Mouse (Mus musculus): ENCODE data around the gene Chl1.

Gene Chl1

GRCm38 (mm10) chr6:103746103-103746502 lies 235.7 kb downstream of the Chl1 start:
- CTCF ChIA-PET: interaction anchor here (0.6 to 1.3 kb wide), 23 partner anchors 9 to 1750 kb away, joined by 3 to 8 read pairs (median 4); no protein-coding TSS in a partner anchor

DNA sequence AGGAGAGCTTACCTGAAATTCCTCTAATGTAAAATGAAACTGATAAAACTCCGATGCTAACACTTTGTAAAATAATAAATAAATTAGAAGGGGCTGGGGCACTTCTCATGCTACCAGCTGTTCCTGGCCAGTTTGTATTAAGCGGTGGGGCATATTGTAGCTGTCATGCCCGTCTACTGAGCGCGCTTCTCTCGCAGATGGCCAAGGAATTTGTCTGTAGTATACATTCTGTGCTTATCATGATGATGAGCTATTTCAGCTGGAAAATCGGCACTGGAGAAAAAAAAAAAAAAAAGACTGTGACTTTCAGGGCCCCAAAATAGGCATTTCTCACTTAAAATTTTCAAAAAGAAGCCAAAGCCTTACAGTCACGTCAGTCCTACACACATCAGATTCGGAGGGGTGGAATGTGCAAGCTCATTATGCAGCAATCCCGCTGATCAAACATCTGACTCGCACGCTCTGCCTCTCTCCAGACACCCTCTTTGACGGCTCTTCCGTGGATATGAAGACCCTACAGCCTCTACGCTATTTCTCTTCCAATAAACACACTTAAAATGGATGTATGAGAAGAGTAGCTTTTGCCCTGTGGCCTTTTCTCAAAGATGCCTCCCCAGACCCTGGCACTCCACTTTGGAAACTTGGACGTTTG lies 238.9 kb downstream of the Chl1 start:
- CTCF ChIA-PET: interaction anchor here in 1 of 4 experiments (0.6 kb wide), 1 partner anchor 419 kb away, joined by 3 read pairs; no protein-coding TSS in a partner anchor
- POLR2A ChIA-PET: interaction anchor here in 2 of 4 experiments (0.6 to 0.7 kb wide), 2 partner anchors 15 to 344 kb away, joined by 3 to 4 read pairs; no protein-coding TSS in a partner anchor

More at GRCm38 (mm10) chr6:103746103-103746502, 235.7 kb downstream of the Chl1 start:
- POLR2A ChIA-PET: no interaction called here

DNA sequence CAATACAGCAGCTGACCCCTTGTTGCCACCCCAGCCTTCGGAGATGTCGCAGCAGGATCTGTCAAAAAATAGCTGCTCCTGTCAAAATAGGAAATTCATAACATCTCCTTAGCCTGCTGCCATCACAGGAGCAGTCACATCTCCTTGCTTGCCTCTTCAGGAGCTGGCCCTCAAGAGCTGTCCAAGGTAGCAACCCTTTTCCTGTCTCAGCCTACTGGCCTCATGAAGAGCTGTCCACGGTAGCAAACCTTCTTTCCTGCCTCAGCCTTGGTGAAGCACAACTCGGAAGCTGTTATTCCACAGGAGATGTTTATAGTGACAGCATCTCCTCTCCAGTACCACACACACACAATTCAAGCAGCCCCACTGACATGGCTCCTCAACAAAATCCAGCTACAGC lies 243.5 kb downstream of the Chl1 start:
- ChIA-PET POLR2A (no interaction called here), CTCF (interaction anchor here in 3 of 4 experiments (0.5 to 1.1 kb wide), 4 partner anchors 12 to 1058 kb away, joined by 3 to 6 read pairs (median 4); no protein-coding TSS in a partner anchor)

GRCm38 (mm10) chr6:103766830-103767229 lies 256.4 kb downstream of the Chl1 start:
- ChIA-PET POLR2A (no interaction called here), CTCF (no interaction called here)

GRCm38 (mm10) chr6:103781058-103781457 lies 270.7 kb downstream of the Chl1 start:
- POLR2A ChIA-PET: no interaction called here
- CTCF ChIA-PET: no interaction called here

DNA sequence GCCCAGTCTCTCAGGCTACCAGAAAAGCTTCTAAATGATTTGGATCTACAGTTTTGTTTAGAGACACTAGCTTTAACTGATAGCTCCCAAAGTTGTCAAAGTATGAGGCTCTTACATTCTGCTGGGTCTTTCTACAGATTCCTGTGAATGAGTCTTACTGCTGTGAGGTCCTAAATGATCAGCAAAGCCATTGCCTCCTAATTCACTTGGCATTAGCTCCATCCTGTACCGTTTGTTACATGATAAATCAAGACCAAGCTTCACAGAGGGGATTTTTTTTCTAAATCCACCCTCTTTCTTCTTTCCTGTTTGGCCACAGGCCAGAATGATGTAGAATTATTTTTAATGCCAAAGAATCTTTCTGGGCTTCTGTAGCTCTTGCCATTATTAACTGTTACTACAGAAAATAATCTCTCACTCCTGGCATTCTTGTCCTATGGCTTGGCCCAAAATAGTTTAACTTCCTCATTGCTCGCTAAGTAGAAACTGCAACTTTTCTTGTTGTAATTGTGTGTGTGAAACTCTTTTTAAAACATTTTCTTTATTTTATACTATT lies 280.8 kb downstream of the Chl1 start:
- POLR2A ChIA-PET: interaction anchor here in 1 of 4 experiments (1.1 kb wide), 1 partner anchor 26 kb away, joined by 4 read pairs; no protein-coding TSS in a partner anchor
- CTCF ChIA-PET: no interaction called here

DNA sequence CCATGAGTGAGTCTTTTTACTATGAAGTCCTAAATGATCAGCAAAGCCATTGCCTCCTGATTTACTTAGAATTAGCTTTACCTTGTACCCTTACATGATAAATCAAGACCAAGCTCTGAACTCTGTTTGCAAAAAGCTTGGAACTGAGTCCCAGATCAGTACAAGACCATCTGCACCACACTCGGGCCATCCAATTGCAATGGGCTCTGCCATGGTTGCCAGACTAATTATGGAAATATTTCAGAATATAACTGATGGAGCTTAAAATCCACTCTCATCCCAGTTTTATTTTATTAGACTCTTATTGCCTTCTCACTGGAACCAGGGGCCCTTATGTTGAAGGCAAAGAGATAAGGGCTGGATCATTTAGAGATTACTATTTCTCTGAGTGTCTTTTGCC lies 284.9 kb downstream of the Chl1 start:
- CTCF ChIA-PET: no interaction called here
- POLR2A ChIA-PET: no interaction called here

All from embryonic stem cell, embryonic (primary cell).